Mouse (Mus musculus): ENCODE data around the gene Tnfrsf19.

GRCm38 (mm10) chr14:61040236-61040635 is 6.1 kb downstream of the Tnfrsf19 start:
- TF ChIP-seq CTCF (IDR thresholded peaks at IDR 0.05) (no peak), EP300 (IDR thresholded peaks at IDR 0.05; ENCODE audit: insufficient read depth, low read depth, low read length) (no peak)
